Mouse (Mus musculus) Muller cell, postnatal 12 days (primary cell): ENCODE measurements at regions not wholly inside any gene's neighbourhood (a gene's known extent, or its start where the extent isn't known, plus 50 kb on each side); places are given as distances from the start of the nearest gene placed in this dataset.
A peak's percentile ranks its signal among the peaks of the same experiment; 100 is the strongest.
"Not testable (repeated sequence)": the region's sequence is repeated elsewhere in the genome, so short reads cannot be mapped to it uniquely, and the experiment has no call there.

Experiments used
- DNase-seq: peaks from one replicate; pipeline ENCODE4 v3.0.0-alpha.2; 2015; ENCODE audit errors: inconsistent ontology term

DNA sequence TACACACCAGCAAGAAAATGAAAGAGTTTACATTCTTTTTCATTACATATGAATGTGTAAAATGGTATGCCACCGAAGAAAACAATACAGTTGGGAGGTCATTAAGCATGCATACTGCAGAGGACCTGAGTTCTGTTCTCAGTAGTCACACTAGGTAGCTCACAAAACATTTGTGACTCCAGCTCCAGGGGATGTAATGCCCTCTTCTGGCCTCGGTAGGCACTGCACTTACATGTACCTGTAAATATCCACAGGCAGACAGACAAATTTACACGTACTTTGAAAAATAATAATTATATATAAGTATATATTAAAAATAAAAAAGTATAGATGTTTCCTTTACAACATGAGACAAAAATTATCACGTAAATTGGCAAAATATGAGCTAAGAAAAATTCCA is 342.3 kb upstream of the Gm28363 start:
- DNase-seq = no peak

- no peak for DNase-seq
Measured at GRCm38 (mm10) chr1:117356418-117357194, 340.3 kb upstream of the Gm28363 start.

GRCm38 (mm10) chr1:117364066-117364465 is 332.9 kb upstream of the Gm28363 start:
- DNase-seq = no peak

- no peak for DNase-seq
Measured at GRCm38 (mm10) chr1:117412349-117412748, 284.6 kb upstream of the Gm28363 start.

GRCm38 (mm10) chr1:117457736-117458135 is 239.2 kb upstream of the Gm28363 start:
- no peak for DNase-seq

DNA sequence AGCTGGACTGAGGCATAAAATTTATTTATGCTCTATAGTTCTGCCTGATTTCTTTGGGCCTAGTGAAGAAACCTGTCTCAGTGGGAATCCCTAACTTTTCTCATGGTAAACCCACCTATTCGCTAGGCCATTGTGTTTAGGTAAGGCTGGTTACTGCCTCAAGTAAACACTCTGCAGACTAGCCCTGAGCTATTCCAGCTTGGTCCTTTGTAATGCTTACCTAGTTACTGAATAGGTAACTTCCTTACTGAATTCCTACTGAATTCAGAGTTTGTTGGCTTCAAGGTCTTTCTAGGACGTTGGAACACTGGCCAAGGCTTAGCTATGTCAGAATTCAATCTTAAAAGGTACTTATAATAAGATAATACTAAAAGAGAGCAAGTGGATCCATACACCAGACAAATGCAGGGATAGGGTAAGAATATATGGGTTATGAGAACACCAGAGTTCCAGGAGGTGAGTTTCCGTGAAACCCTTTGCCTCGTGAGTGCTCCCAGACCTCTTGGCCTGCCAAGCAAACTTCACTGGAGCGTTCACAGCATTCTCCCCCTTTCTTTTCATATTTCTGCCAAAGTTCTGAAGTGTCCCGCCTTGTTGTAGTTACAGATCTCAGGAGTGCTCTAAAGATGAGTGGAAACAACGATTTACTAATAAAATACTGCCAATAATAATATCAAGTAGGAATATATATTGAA is 238.6 kb upstream of the Gm28363 start:
- not testable (repeated sequence) for DNase-seq

DNA sequence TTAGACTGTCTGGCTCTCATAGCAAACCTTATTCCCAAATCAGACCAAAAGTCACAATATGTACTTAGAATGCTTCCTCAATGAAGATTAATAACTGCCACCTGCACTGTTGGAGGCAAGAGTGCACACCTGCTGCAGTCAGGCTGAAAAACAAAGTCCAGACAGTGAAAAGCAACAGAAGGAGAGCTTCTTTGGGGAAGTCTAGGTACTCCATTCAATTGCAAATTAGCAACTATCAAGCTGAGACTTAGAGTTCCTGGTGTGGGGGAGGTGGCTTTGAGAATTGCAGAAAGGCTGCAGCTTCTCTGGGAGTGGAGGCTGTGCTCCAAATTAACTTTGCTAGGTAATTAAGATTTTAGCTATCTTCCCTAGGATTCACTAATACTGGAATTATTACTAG is 237.8 kb upstream of the Gm28363 start:
- not testable (repeated sequence) for DNase-seq

DNA sequence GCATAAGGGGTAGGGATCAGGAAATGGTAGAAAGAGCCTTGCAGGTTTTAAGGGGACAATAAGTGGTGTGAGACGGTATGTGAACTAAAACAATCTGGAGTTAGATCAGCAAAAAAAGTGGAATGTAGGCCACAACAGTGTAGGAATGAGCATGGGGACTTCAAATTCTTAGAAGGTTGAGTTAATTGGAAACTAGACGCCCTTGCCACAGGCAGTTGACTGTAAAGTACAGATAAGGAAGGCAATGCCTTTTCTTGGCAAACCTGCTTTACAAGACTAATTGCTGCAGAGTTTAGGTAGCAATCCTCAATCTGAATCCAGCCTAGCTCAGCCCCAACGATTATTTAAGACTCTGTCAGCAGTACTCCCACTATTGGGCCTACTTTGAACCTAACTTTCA is 206.8 kb upstream of the Gm28363 start:
- no peak for DNase-seq

DNA sequence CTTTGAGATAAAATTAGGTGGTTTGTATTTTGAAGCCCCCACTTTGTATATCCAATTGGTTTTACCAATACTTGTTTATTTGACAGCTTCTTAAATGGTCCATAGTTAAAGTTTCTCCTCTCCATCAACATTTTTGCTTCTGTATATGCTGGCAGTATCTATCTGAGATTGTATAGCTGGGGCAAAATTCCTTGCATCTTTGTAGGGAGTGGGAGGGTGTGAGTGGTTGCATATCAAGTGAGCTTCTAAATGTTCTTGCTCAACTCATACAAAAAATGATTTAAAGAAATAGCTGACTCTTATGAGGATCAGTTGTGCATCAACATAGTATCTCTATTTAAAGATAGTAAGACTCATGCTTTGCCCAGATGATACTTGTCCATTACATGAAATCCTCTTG is 199.9 kb upstream of the Gm28363 start:
- DNase-seq = no peak

GRCm38 (mm10) chr1:117519498-117520032 is 177.4 kb upstream of the Gm28363 start:
- peak; percentile 3 for DNase-seq
